Mouse (Mus musculus) MEL-GATA-1-ER (cell line): ENCODE measurements around the gene Defb6.

Source experiments
- DNase-seq: peaks from one replicate; pipeline ENCODE4 v3.0.0-alpha.2; 2012; ENCODE audit warnings: low read depth; ENCODE audit errors: extremely low read depth

Gene Defb6

GRCm38 (mm10) chr8:19225161-19225560, at the start of gene Defb6:
Defb6 (plus strand) TSS chr8:19225478.
- DNase-seq = no peak

- no peak for DNase-seq
Measured at GRCm38 (mm10) chr8:19238101-19238500, 12.8 kb downstream of the Defb6 start.

- DNase-seq = no peak
Measured at GRCm38 (mm10) chr8:19239616-19240015, 14.3 kb downstream of the Defb6 start, which contains the start of gene Defb46. Defb46 (plus strand) TSS chr8:19239916.

- DNase-seq = no peak
Measured at GRCm38 (mm10) chr8:19247280-19247679, 22.0 kb downstream of the Defb6 start, which contains the start of gene Defb5. Defb5 (plus strand) TSS chr8:19247580.

- DNase-seq = no peak
Measured at GRCm38 (mm10) chr8:19258136-19258535, 32.9 kb downstream of the Defb6 start.

GRCm38 (mm10) chr8:19259667-19260066, 34.4 kb downstream of the Defb6 start:
- DNase-seq = no peak
